In genomic region chr19:35886270-35886669, GRCm38 (mm10) we compare ENCODE assay signal across 17 mouse cellular contexts.
"Had no signal": no experiment of that assay in that cellular context is flagged by ENCODE, and none has a peak within 500 bp of the region (broad histone marks: within the 10 kb centered on the region; RNA-seq: fewer than 3 reads in every experiment).

No protein-coding gene starts in this region.

- DNase-seq: gastrocnemius, adult 2 months; gastrocnemius, postnatal 10 days; gastrocnemius, postnatal 25 days; heart, adult 18-20 months; heart, postnatal 10 days; heart, postnatal 4 days; kidney, adult 18-20 months; kidney, adult 8-10 months; kidney, postnatal 14 days; kidney, postnatal 36 days; layer of hippocampus, adult 9-11 months; layer of hippocampus, postnatal 36 days had no signal

- ATAC-seq: hindbrain, embryonic 16.5 days; inflammation-experienced regulatory T-cells, adult 6 months; intestine, embryonic 15.5 days; intestine, postnatal 0 days; liver, embryonic 12.5 days had no signal
